Mouse (Mus musculus): ENCODE measurements around the gene Naaladl2. TPM values are rescaled to one million over a fixed set of nuclear protein-coding genes. Genes with fewer than 3 reads are reported as not detected.
"Not testable (repeated sequence)": the region's sequence is repeated elsewhere in the genome, so short reads cannot be mapped to it uniquely, and the experiment has no call there.

Gene Naaladl2
- total RNA-seq, 2 experiments from 2014 or later = 2.1 to 3.2 TPM

GRCm38 (mm10) chr3:24486456-24487112, 657.5 kb downstream of the Naaladl2 start:
- peak; percentile 38 to 85 for DNase-seq (ENCODE audit: low spot score in 2 of 2)
- intact Hi-C loops (cut with DNase I) = no loop called here

- peak; percentile 8 to 15 for DNase-seq (ENCODE audit: low spot score in 2 of 2)
- intact Hi-C loops (cut with DNase I) = no loop called here
These were observed 680.1 kb downstream of the Naaladl2 start for GRCm38 (mm10) chr3:24463941-24464340.

GRCm38 (mm10) chr3:24440621-24441020, 703.4 kb downstream of the Naaladl2 start:
- DNase-seq (ENCODE audit: low spot score in 2 of 2) = peak in 1 of 2 experiments; percentile 6
- intact Hi-C loops (cut with DNase I) = no loop called here

GRCm38 (mm10) chr3:24432761-24433160, 711.3 kb downstream of the Naaladl2 start:
- no peak for DNase-seq (ENCODE audit: low spot score in 2 of 2)
- intact Hi-C loops (cut with DNase I) = no loop called here

- no peak for DNase-seq (ENCODE audit: low spot score in 2 of 2)
- intact Hi-C loops (cut with DNase I) = no loop called here
These were observed 752.3 kb downstream of the Naaladl2 start for GRCm38 (mm10) chr3:24391737-24392136.

GRCm38 (mm10) chr3:24391311-24391710, 752.8 kb downstream of the Naaladl2 start:
- DNase-seq (ENCODE audit: low spot score in 2 of 2) = no peak
- intact Hi-C loops (cut with DNase I) = no loop called here

GRCm38 (mm10) chr3:24355010-24355409, 789.1 kb downstream of the Naaladl2 start:
- no peak for DNase-seq (ENCODE audit: low spot score in 2 of 2)
- intact Hi-C loops (cut with DNase I) = no loop called here

- intact Hi-C loops (cut with DNase I) = no loop called here
- DNase-seq (ENCODE audit: low spot score in 2 of 2) = no peak
These were observed 822.3 kb downstream of the Naaladl2 start for GRCm38 (mm10) chr3:24321489-24322405.

GRCm38 (mm10) chr3:24314658-24315297, 829.3 kb downstream of the Naaladl2 start:
- DNase-seq (ENCODE audit: low spot score in 2 of 2) = no peak
- intact Hi-C loops (cut with DNase I) = no loop called here

- intact Hi-C loops (cut with DNase I) = no loop called here
- DNase-seq (ENCODE audit: low spot score in 2 of 2) = no peak
These were observed 918.6 kb downstream of the Naaladl2 start for GRCm38 (mm10) chr3:24225418-24225817.

- no peak for DNase-seq (ENCODE audit: low spot score in 2 of 2)
- intact Hi-C loops (cut with DNase I) = no loop called here
These were observed 926.6 kb downstream of the Naaladl2 start for GRCm38 (mm10) chr3:24217476-24217875.

- intact Hi-C loops (cut with DNase I) = no loop called here
- no peak for DNase-seq (ENCODE audit: low spot score in 2 of 2)
These were observed 977.5 kb downstream of the Naaladl2 start for GRCm38 (mm10) chr3:24166531-24166930.

GRCm38 (mm10) chr3:24163992-24164391, 980.1 kb downstream of the Naaladl2 start:
- intact Hi-C loops (cut with DNase I) = no loop called here
- no peak for DNase-seq (ENCODE audit: low spot score in 2 of 2)

GRCm38 (mm10) chr3:24151086-24151815, 992.8 kb downstream of the Naaladl2 start:
- DNase-seq (ENCODE audit: low spot score in 2 of 2); intact Hi-C loops (cut with DNase I): not testable (repeated sequence)

- DNase-seq (ENCODE audit: low spot score in 2 of 2) = no peak
- intact Hi-C loops (cut with DNase I) = no loop called here
These were observed 1001.3 kb downstream of the Naaladl2 start for GRCm38 (mm10) chr3:24142808-24143207.

GRCm38 (mm10) chr3:24138002-24138401, 1006.1 kb downstream of the Naaladl2 start:
- intact Hi-C loops (cut with DNase I) = no loop called here
- no peak for DNase-seq (ENCODE audit: low spot score in 2 of 2)

GRCm38 (mm10) chr3:24126200-24126599, 1017.9 kb downstream of the Naaladl2 start:
- no peak for DNase-seq (ENCODE audit: low spot score in 2 of 2)
- intact Hi-C loops (cut with DNase I) = no loop called here

GRCm38 (mm10) chr3:24124034-24124433, 1020.0 kb downstream of the Naaladl2 start:
- DNase-seq (ENCODE audit: low spot score in 2 of 2) = no peak
- intact Hi-C loops (cut with DNase I) = no loop called here

- no peak for DNase-seq (ENCODE audit: low spot score in 2 of 2)
- intact Hi-C loops (cut with DNase I) = no loop called here
These were observed 1025.9 kb downstream of the Naaladl2 start for GRCm38 (mm10) chr3:24118136-24118535.
